Mouse (Mus musculus): Measurements from ENCODE around the gene Samd1.
"Not testable (repeated sequence)": the region's sequence is repeated elsewhere in the genome, so short reads cannot be mapped to it uniquely, and the experiment has no call there.

Samd1 gene

DNA sequence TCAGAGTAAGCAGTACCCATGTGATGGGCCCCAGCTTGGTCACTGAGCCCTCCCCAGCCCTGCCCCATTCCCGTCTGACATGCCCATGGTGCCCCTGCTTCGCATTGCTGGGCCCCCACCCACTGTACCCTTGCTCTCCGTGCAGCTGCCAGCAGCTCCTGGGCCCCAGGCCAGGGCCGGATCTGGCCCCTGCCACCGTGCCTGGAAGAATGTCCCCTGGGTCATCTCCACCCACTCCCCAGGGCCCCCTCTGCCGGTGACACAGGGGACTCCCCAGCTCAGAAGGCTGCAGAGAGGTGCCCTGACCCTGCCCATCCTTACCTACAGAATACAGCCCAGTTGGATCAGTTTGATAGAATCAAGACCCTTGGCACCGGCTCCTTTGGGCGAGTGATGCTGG is 16.6 kb upstream of the Samd1 start:
- in situ Hi-C loops (cut with MboI; ENCODE audit: low pct_unique_long_range_greater_than_20kb in 1 of 2, low sequenced_read_pairs in 2 of 2, unreplicated experiment in 1 of 2) = no loop called here

DNA sequence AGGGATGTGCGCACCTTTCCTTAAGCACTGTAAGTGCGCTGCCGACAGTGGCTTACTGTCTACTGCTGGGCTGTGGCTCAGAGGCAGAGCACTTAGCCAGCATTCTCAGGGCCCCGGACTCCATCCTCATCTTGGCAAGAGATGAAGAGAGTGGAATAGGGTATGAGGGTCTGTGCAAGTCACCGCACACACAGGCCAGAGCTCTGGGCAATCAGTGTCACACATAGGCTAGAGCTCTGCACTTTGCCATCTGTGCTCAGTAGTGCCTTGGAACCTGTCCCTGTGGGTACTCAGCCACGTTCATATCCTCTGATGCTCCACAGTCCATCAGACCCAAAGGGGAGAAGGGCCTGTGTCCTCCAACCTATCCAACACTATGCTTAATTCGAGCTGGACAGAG is 15.9 kb upstream of the Samd1 start:
- in situ Hi-C loops (cut with MboI; ENCODE audit: low pct_unique_long_range_greater_than_20kb in 1 of 2, low sequenced_read_pairs in 2 of 2, unreplicated experiment in 1 of 2) = no loop called here

DNA sequence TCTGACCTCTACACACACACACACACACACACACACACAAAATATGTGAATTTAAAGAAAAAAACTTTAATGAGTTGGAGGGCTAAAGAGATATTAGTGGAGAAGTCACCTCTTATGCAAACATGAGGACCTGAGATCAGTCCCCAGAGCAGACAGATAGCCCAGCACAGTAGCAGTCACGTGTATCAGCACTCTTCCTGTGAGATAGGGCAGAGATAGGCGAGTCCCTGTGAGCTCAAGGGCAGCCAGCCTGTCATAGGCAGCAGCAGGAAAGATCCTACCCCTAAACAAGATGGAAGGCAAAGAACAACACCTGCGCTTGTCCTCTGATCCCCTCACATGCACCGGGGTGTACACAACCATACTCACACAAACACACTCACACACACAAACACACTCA is 15.0 kb upstream of the Samd1 start:
- in situ Hi-C loops (cut with MboI; ENCODE audit: low pct_unique_long_range_greater_than_20kb in 1 of 2, low sequenced_read_pairs in 2 of 2, unreplicated experiment in 1 of 2) = no loop called here

GRCm38 (mm10) chr8:83983222-83983621 is 14.2 kb upstream of the Samd1 start:
- in situ Hi-C loops (cut with MboI; ENCODE audit: low pct_unique_long_range_greater_than_20kb in 1 of 2, low sequenced_read_pairs in 2 of 2, unreplicated experiment in 1 of 2) = not testable (repeated sequence)

GRCm38 (mm10) chr8:83989243-83989642 is 8.2 kb upstream of the Samd1 start:
- in situ Hi-C loops (cut with MboI; ENCODE audit: low pct_unique_long_range_greater_than_20kb in 1 of 2, low sequenced_read_pairs in 2 of 2, unreplicated experiment in 1 of 2) = no loop called here

DNA sequence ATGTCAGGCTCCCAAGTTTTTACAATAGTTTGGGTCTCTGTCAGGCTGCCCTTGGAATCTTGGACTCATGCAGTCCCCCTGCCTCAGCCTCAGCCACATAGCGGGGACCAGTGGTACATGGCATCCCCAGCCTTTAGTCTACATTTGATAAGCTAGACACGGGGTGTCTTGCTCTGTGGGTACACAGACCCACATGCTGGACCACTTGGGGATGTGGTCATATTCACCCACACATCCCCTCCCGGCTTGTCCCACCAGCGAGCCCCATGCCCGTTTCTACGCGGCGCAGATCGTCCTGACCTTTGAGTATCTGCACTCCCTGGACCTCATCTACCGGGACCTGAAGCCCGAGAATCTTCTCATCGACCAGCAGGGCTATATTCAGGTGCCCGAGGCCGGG is 7.3 kb upstream of the Samd1 start:
- in situ Hi-C loops (cut with MboI; ENCODE audit: low pct_unique_long_range_greater_than_20kb in 1 of 2, low sequenced_read_pairs in 2 of 2, unreplicated experiment in 1 of 2) = no loop called here

DNA sequence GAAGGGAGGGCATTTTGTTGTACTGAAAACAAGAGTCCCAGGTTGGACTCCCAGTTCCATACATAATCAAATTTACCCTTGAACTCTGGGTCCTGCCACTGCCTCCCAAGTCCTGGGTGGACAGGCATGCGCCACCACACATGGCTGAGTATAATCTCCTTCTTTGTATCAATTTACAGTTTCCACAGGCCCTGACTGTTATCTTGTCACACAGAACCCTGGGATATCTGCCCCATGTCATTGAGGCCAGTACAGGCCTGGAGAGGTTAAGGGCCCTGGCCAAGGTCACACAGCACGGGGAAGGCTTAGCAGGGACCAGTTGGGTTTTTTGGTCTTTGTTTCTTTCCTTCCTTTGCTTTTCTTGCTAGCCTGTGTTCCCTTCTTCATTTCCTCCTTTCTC is 5.0 kb upstream of the Samd1 start:
- in situ Hi-C loops (cut with MboI; ENCODE audit: low pct_unique_long_range_greater_than_20kb in 1 of 2, low sequenced_read_pairs in 2 of 2, unreplicated experiment in 1 of 2) = no loop called here

GRCm38 (mm10) chr8:83994030-83994429 is 3.4 kb upstream of the Samd1 start:
- in situ Hi-C loops (cut with MboI; ENCODE audit: low pct_unique_long_range_greater_than_20kb in 1 of 2, low sequenced_read_pairs in 2 of 2, unreplicated experiment in 1 of 2) = no loop called here

DNA sequence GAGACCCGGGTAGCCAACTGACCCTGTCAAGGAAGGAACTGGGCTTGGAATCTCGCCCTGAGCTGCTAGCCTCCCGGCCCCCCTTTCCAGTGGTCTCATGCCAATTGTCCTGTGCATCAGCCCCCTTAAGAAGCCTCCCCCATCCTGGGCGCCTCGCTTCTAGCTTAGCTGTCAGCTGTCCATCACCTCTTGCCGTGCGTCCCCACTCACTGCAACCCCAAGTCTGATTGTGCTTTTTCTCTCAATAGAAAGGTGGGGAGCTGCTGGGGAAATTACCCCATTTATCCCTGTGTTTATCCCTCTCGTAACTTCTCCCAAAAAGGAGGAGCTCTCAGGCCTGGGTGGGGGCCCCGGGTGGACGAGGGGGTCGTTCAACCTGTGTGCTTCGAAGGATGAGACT is 1.5 kb upstream of the Samd1 start:
- in situ Hi-C loops (cut with MboI; ENCODE audit: low pct_unique_long_range_greater_than_20kb in 1 of 2, low sequenced_read_pairs in 2 of 2, unreplicated experiment in 1 of 2) = no loop called here

- in situ Hi-C loops (cut with MboI; ENCODE audit: low pct_unique_long_range_greater_than_20kb in 1 of 2, low sequenced_read_pairs in 2 of 2, unreplicated experiment in 1 of 2) = no loop called here
These were observed 636 bp upstream of the Samd1 start for GRCm38 (mm10) chr8:83996567-83997505.

- in situ Hi-C loops (cut with MboI; ENCODE audit: low pct_unique_long_range_greater_than_20kb in 1 of 2, low sequenced_read_pairs in 2 of 2, unreplicated experiment in 1 of 2) = no loop called here
These were observed 972 bp downstream of the Samd1 start for GRCm38 (mm10) chr8:83998231-83999056.

DNA sequence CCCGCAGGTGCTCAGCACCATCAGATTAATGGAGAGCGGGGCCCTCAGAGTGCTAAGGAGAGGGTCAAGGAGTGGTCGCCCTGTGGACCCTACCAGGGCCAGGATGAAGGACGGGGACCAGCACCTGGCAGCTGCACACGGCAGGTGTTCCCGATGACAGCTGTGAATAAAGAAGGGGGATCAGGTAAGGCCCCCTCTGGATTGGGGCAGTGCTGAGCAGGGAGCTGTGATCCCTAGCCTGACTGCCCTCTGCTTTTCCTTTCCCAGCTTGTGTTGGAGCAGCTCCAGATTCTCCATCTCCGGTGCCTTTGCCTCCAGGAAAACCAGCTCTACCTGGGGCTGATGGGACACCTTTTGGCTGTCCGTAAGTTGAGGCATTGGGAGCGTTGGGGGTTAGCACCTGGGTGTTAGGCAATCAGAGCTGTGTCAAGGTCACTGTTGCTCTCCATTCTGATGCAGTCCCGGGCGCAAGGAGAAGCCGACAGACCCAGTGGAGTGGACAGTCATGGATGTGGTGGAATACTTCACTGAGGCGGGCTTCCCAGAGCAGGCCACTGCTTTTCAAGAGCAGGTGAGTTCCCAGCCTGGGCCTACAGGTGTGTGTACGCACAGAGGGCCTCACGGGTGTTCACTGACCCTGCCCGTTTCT is 1.7 kb downstream of the Samd1 start:
- in situ Hi-C loops (cut with MboI; ENCODE audit: low pct_unique_long_range_greater_than_20kb in 1 of 2, low sequenced_read_pairs in 2 of 2, unreplicated experiment in 1 of 2) = no loop called here

DNA sequence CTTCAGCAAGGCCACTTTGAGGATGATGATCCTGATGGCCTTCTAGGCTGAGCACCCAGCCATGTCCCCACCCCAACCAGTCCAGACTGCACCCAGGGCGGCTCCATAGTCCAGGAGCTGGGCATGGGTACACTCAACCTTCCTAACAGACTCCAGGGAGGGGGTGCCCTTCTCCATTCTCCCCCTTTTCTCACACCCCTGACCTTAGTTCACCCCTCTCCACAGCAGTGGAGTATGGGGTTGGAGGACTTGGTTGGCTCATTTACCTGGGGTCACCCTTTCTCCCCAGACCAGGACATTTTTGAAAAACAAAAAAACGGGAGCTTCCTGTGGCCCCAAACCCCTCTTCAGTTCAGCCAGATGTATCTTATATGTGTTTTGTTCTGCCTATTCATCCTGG is 2.4 kb downstream of the Samd1 start:
- in situ Hi-C loops (cut with MboI; ENCODE audit: low pct_unique_long_range_greater_than_20kb in 1 of 2, low sequenced_read_pairs in 2 of 2, unreplicated experiment in 1 of 2) = no loop called here

- in situ Hi-C loops (cut with MboI; ENCODE audit: low pct_unique_long_range_greater_than_20kb in 1 of 2, low sequenced_read_pairs in 2 of 2, unreplicated experiment in 1 of 2) = no loop called here
These were observed 4.0 kb downstream of the Samd1 start, which contains the start of gene 1700067K01Rik for GRCm38 (mm10) chr8:84001281-84002000. TSS of gene 1700067K01Rik (plus strand) at chr8:84001502.

DNA sequence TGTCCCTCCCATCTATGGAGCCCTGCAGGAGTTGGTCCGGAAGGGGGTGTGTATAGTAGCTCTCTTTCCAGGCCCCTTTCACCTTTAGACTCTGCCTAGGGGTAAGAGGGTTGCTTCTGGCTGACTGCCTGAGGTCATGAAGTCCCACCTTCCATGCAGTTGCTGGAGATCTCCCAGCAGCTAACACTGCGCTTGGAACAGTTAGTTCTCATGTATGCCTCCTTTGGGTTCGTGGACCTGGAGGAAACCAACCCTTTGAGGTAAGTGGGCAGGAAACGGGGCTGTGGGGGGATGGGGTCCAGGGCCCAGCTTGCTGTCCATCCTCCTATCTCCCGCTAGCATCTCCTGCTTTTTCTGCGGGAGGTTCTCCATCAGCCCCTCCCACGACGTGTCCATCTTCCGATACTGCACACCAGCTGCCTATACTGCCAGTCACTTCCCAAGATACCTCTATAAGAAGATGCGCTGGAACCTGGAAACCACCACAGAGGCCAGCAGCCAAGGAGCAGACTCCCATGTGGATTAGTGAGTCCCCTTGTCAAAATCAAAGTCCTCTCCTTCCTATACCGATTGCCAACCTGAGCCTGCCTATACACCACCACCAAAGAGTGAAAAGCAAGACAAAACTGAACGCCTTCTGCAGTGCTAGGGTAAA is 5.6 kb downstream of the Samd1 start:
- in situ Hi-C loops (cut with MboI; ENCODE audit: low pct_unique_long_range_greater_than_20kb in 1 of 2, low sequenced_read_pairs in 2 of 2, unreplicated experiment in 1 of 2) = no loop called here

DNA sequence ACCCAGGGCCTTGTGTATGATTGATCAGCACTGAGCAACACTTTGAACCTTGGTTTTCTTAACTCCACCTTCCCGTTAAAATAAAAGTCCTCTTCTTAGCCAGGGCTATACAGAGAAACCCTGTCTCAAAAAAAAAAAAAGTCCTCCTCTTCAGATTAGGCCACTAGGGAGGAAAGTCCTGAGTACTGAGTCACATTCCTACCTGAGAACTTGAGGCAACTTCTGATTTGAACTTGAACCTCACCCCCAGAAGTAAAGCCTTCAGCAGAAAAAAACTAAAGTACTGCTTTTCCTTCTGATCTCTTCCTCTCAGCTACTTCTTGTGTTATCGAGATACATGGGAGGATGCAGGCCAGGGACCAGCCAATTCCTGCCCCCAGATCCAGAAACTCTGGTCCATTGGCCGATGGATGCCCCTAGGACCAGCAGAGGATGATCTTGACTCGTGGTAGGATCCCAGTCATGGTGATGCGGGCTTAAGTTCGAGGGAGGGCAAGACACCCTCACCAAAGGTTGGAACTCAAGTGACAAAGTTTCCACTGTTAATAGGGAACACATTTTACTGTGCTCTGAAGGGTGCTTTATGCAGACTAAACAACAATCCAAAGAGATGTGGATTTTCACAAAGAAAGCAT is 6.3 kb downstream of the Samd1 start:
- in situ Hi-C loops (cut with MboI; ENCODE audit: low pct_unique_long_range_greater_than_20kb in 1 of 2, low sequenced_read_pairs in 2 of 2, unreplicated experiment in 1 of 2) = no loop called here

GRCm38 (mm10) chr8:84004533-84005201 is 7.2 kb downstream of the Samd1 start:
- in situ Hi-C loops (cut with MboI; ENCODE audit: low pct_unique_long_range_greater_than_20kb in 1 of 2, low sequenced_read_pairs in 2 of 2, unreplicated experiment in 1 of 2) = no loop called here
